Mouse (Mus musculus) layer of hippocampus, adult 2 months (tissue): ENCODE measurements around the gene Unk. TPM values are rescaled to one million over a fixed set of nuclear protein-coding genes. Genes with fewer than 3 reads are reported as not detected.

Experiments
- DNase-seq, 2 experiments: peaks; one replicate each; pipeline ENCODE4 v3.0.0; 2022; ENCODE audit warnings: low spot score in 2 of 2
- H3K27ac ChIP-seq: fragments of 200-600 bp; 2 replicates; pipeline ENCODE4 v1.8.1; 2022
- H3K4me3 ChIP-seq: fragments of 200-600 bp; 2 replicates; pipeline ENCODE4 v1.8.1; 2022; ENCODE audit warnings: mild to moderate bottlenecking
- CTCF ChIP-seq: fragments of 200-600 bp; conservative IDR thresholded peaks from 2 replicates; pipeline ENCODE4 v1.8.1; 2022; ENCODE audit warnings: antibody characterized with exemption, mild to moderate bottlenecking, moderate library complexity
- total RNA-seq, 2 experiments: library from RNA; stranded (reverse); gene quantifications; 2 replicates each; pipeline ENCODE4 v1.2.3; 2021

The Unk gene
- total RNA-seq, 2 experiments from 2014 or later: 26.3 to 30.8 TPM

GRCm38 (mm10) chr11:116064187-116064867 is 34.2 kb downstream of the Unk start:
- no peak for TF ChIP-seq CTCF
- Histone ChIP-seq H3K27ac (peak overlapping the region; percentile 90), H3K4me3 (no peak overlapping the region)
- no peak for DNase-seq

- H3K27ac ChIP-seq: 0 out of 2 replicates have a peak overlapping the region, but pooled peaks have one; percentile 90
- DNase-seq: no peak
- TF ChIP-seq CTCF: no peak
- H3K4me3 ChIP-seq: no peak overlapping the region
These were observed 35.2 kb downstream of the Unk start for GRCm38 (mm10) chr11:116065345-116065744.

- Histone ChIP-seq H3K27ac (no peak overlapping the region), H3K4me3 (no peak overlapping the region)
- TF ChIP-seq CTCF: peak; percentile 62
- no peak for DNase-seq
These were observed 41.4 kb downstream of the Unk start for GRCm38 (mm10) chr11:116071510-116071909.

- Histone ChIP-seq H3K27ac (no peak overlapping the region), H3K4me3 (no peak overlapping the region)
- no peak for DNase-seq
- TF ChIP-seq CTCF: no peak
These were observed 42.5 kb downstream of the Unk start for GRCm38 (mm10) chr11:116072608-116073007.

- no peak for DNase-seq
- TF ChIP-seq CTCF: no peak
- Histone ChIP-seq H3K4me3 (no peak overlapping the region), H3K27ac (no peak overlapping the region)
These were observed 44.4 kb downstream of the Unk start for GRCm38 (mm10) chr11:116074436-116074991.

GRCm38 (mm10) chr11:116075539-116076265 is 45.6 kb downstream of the Unk start:
- no peak for TF ChIP-seq CTCF
- no peak for DNase-seq
- Histone ChIP-seq H3K4me3 (no peak overlapping the region), H3K27ac (no peak overlapping the region)

- Histone ChIP-seq H3K4me3 (no peak overlapping the region), H3K27ac (no peak overlapping the region)
- DNase-seq: no peak
- no peak for TF ChIP-seq CTCF
These were observed 46.1 kb downstream of the Unk start for GRCm38 (mm10) chr11:116076266-116076540.

- H3K4me3 ChIP-seq: no peak overlapping the region
- peak overlapping the region; percentile 94; the same call in 1 of the 2 replicates for H3K27ac ChIP-seq
- no peak for TF ChIP-seq CTCF
- no peak for DNase-seq
These were observed 46.7 kb downstream of the Unk start for GRCm38 (mm10) chr11:116076836-116077235.

- peak within 1 kb of the TSS; percentile 94 for H3K27ac ChIP-seq
- DNase-seq: no peak
- peak; percentile 44 for TF ChIP-seq CTCF
- H3K4me3 ChIP-seq: no peak within 1 kb of the TSS; the same call in 1 of the 2 replicates
These were observed 47.5 kb downstream of the Unk start, which contains the start of gene Unc13d for GRCm38 (mm10) chr11:116077446-116078204. Gene Unc13d (minus strand): TSS chr11:116077961.

GRCm38 (mm10) chr11:116078221-116078620 is 48.1 kb downstream of the Unk start:
- TF ChIP-seq CTCF: no peak
- H3K27ac ChIP-seq: peak overlapping the region; percentile 94
- H3K4me3 ChIP-seq: no peak overlapping the region; the same call in 1 of the 2 replicates
- DNase-seq: no peak

- DNase-seq: no peak
- no peak for TF ChIP-seq CTCF
- peak overlapping the region; percentile 94 for H3K27ac ChIP-seq
- no peak overlapping the region for H3K4me3 ChIP-seq
These were observed 48.7 kb downstream of the Unk start for GRCm38 (mm10) chr11:116078676-116079320.

GRCm38 (mm10) chr11:116079511-116079910 is 49.4 kb downstream of the Unk start:
- no peak for TF ChIP-seq CTCF
- Histone ChIP-seq H3K4me3 (no peak overlapping the region), H3K27ac (peak overlapping the region; percentile 94)
- DNase-seq: peak; percentile 81 to 89

GRCm38 (mm10) chr11:116081081-116081480 is 51.0 kb downstream of the Unk start:
- TF ChIP-seq CTCF: peak; percentile 69
- no peak for DNase-seq
- no peak overlapping the region for H3K4me3 ChIP-seq
- peak overlapping the region; percentile 94 for H3K27ac ChIP-seq
